Comparison of ENCODE assay signal across 11 mouse cellular contexts in the genomic region with DNA sequence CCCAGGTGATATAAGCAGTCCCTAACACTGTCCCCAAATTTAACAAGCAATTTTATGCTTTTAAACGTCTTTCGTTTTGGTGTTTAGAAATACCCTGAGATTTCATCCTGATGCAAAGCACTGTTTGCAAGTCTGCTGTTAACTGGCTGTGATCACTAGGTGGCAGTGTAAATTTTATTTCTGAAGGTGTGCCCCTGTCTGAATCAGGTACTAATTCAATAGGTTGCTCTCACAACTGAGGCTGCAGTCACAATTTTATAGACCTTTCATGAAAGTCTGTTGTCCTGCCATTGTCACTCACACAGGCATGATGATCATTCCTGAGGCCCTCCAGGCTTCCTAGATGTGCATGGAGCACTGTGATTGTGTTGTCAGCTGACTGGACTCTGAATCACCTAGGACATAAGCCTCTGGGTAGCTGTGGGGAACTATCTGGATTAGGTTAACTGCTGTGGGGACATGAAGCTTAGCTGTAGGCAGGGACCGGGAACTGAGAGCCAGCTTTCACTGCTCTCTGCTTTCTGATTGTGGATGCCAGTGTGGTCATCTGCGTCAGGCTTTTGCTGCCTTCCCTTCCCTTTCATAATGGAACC. TPM values are rescaled to one million over a fixed set of nuclear protein-coding genes. Genes with fewer than 3 reads are reported as not detected.
A peak's percentile ranks its signal among the peaks of the same experiment; 100 is the strongest.
DNase-seq lines count a peak whose midpoint lies in the region; ATAC-seq and TF ChIP-seq lines count a peak whose summit lies in the region.
"Had no signal": no experiment of that assay in that cellular context is flagged by ENCODE, and none has a peak within 500 bp of the region (broad histone marks: within the 10 kb centered on the region; RNA-seq: fewer than 3 reads in every experiment).

No protein-coding gene starts in this region.

- ATAC-seq in intestine, postnatal 0 days, result no peak
- ATAC-seq in intestine, embryonic 15.5 days, result no peak
- no peak for ATAC-seq in stomach, postnatal 0 days (ENCODE audit: low FRiP score, low TSS enrichment)

- peak; percentile 65 for TF ChIP-seq CTCF in intestine, postnatal 0 days (IDR thresholded peaks at IDR 0.05; ENCODE audit: low read depth)
- TF ChIP-seq CTCF in stomach, postnatal 0 days (IDR thresholded peaks at IDR 0.05; ENCODE audit: low read depth), result peak; percentile 66

- H3K4me2 ChIP-seq in intestine, postnatal 0 days (replicated peaks; ENCODE audit: low read depth), result no peak overlapping the region
- no peak overlapping the region for H3K4me2 ChIP-seq in intestine, embryonic 15.5 days (replicated peaks)
- no peak overlapping the region for H3K4me2 ChIP-seq in stomach, postnatal 0 days (replicated peaks; ENCODE audit: low read depth)
- H3K4me2 ChIP-seq: stomach, embryonic 15.5 days had no signal

- WGBS in intestine, postnatal 0 days, result 72% methylated on average over 4 of the region's 4 CpGs
- 73% methylated on average over 4 of the region's 4 CpGs for WGBS in intestine, embryonic 15.5 days
- 64% methylated on average over 4 of the region's 4 CpGs for WGBS in stomach, postnatal 0 days

- no peak overlapping the region for H3K27ac ChIP-seq in intestine, postnatal 0 days (ENCODE audit: low read depth, low read length)
- H3K27ac ChIP-seq in intestine, embryonic 15.5 days, result no peak overlapping the region
- H3K27ac ChIP-seq in stomach, postnatal 0 days (replicated peaks), result no peak overlapping the region
- H3K27ac ChIP-seq: stomach, embryonic 15.5 days had no signal

- no peak overlapping the region for H3K4me3 ChIP-seq in intestine, postnatal 0 days (ENCODE audit: low read depth, low read length)
- H3K4me3 ChIP-seq in intestine, embryonic 15.5 days (replicated peaks), result no peak overlapping the region
- H3K4me3 ChIP-seq in stomach, postnatal 0 days (ENCODE audit: low read depth, low read length), result no peak overlapping the region
- H3K4me3 ChIP-seq: stomach, embryonic 15.5 days had no signal

- no peaks in the 10 kb centered on the region for H3K4me1 ChIP-seq in intestine, postnatal 0 days (replicated peaks; ENCODE audit: control insufficient read depth, insufficient read depth, low read length)
- no peaks in the 10 kb centered on the region for H3K4me1 ChIP-seq in intestine, embryonic 15.5 days (replicated peaks)
- H3K4me1 ChIP-seq in stomach, postnatal 0 days (replicated peaks; ENCODE audit: control insufficient read depth, insufficient read depth), result no peaks in the 10 kb centered on the region
- H3K4me1 ChIP-seq: stomach, embryonic 15.5 days had no signal

- peak; percentile 32 to 39 for DNase-seq in cerebellum, adult 18-20 months
- DNase-seq in cerebellum, adult 11-12 months, result no peak
- peak; percentile 25 to 38 for DNase-seq in right cerebral cortex, adult 2 months (ENCODE audit: low spot score in 2 of 2)
- DNase-seq in right cerebral cortex, postnatal 4 days, result no peak
- DNase-seq in stomach, postnatal 0 days (ENCODE audit: low spot score), result no peak
- DNase-seq in urinary bladder, postnatal 25 days (ENCODE audit: low spot score), result no peak
- DNase-seq: B cell, adult 2 months; gastrocnemius, postnatal 25 days had no signal

- H3K9me3 ChIP-seq in intestine, postnatal 0 days (ENCODE audit: control insufficient read depth), result no peaks in the 10 kb centered on the region
- no peaks in the 10 kb centered on the region for H3K9me3 ChIP-seq in intestine, embryonic 15.5 days
- H3K9me3 ChIP-seq in stomach, postnatal 0 days (ENCODE audit: control insufficient read depth, low read length), result no peaks in the 10 kb centered on the region
- H3K9me3 ChIP-seq: stomach, embryonic 15.5 days had no signal

- H3K27me3 ChIP-seq in intestine, postnatal 0 days (replicated peaks; ENCODE audit: control insufficient read depth, insufficient read depth, low read length), result no peaks in the 10 kb centered on the region
- H3K27me3 ChIP-seq in intestine, embryonic 15.5 days (replicated peaks), result no peaks in the 10 kb centered on the region
- no peaks in the 10 kb centered on the region for H3K27me3 ChIP-seq in stomach, postnatal 0 days (ENCODE audit: control insufficient read depth, insufficient read depth, low read length)
- H3K27me3 ChIP-seq: stomach, embryonic 15.5 days had no signal

- no peak for TF ChIP-seq EP300 in stomach, postnatal 0 days (optimal IDR thresholded peaks at IDR 0.05)

- no peak overlapping the region for H3K9ac ChIP-seq in intestine, postnatal 0 days (ENCODE audit: low read depth, low read length)
- no peak overlapping the region for H3K9ac ChIP-seq in intestine, embryonic 15.5 days
- H3K9ac ChIP-seq in stomach, postnatal 0 days (ENCODE audit: low read length), result no peak overlapping the region
- H3K9ac ChIP-seq: stomach, embryonic 15.5 days had no signal

- H3K36me3 ChIP-seq in intestine, postnatal 0 days (ENCODE audit: control insufficient read depth, insufficient read depth), result no peaks in the 10 kb centered on the region
- H3K36me3 ChIP-seq in intestine, embryonic 15.5 days, result no peaks in the 10 kb centered on the region
- no peaks in the 10 kb centered on the region for H3K36me3 ChIP-seq in stomach, postnatal 0 days (ENCODE audit: control insufficient read depth, insufficient read depth, low read length)
- H3K36me3 ChIP-seq: stomach, embryonic 15.5 days had no signal

RNA-seq across cellular contexts. Expression of gene Stx18, which starts 59.1 kb away (rescaled TPM):
- polyA plus RNA-seq in intestine, postnatal 0 days (2015; fragmentation: Nextera tagmentation; extraction: Ambion mirVana), result 21.7 and 22.4 TPM in 2 replicates
- polyA plus RNA-seq in intestine, embryonic 15.5 days (2015; fragmentation: Nextera tagmentation; extraction: Ambion mirVana), result 38.5 and 39.2 TPM in 2 replicates
- polyA plus RNA-seq in stomach, postnatal 0 days (2015; fragmentation: Nextera tagmentation; extraction: Ambion mirVana), result 26.9 and 27.6 TPM in 2 replicates

Comparison
In these comparisons a context has a peak if more than half of its experiments do, and no peak if none do; other contexts are left out.
1. DNase-seq: peak in cerebellum, adult 18-20 months (2 of 2) and right cerebral cortex, adult 2 months (2 of 2); none in cerebellum, adult 11-12 months (single experiment), right cerebral cortex, postnatal 4 days (single experiment), stomach, postnatal 0 days (single experiment) and urinary bladder, postnatal 25 days (single experiment).